Mouse (Mus musculus): ENCODE data around the gene Ccdc88c.

Gene Ccdc88c

GRCm38 (mm10) chr12:100996378-100996898 lies 32.4 kb downstream of the Ccdc88c start:
- no peak for DNase-seq

- no peak for DNase-seq
These were observed 33.1 kb downstream of the Ccdc88c start for GRCm38 (mm10) chr12:100995607-100996377.

- DNase-seq: no peak
These were observed 34.5 kb downstream of the Ccdc88c start for GRCm38 (mm10) chr12:100994140-100995015.

GRCm38 (mm10) chr12:100993146-100993545 lies 35.7 kb downstream of the Ccdc88c start:
- no peak for DNase-seq

- no peak for DNase-seq
These were observed 36.4 kb downstream of the Ccdc88c start for GRCm38 (mm10) chr12:100992505-100992904.

- DNase-seq: no peak
These were observed 37.7 kb downstream of the Ccdc88c start for GRCm38 (mm10) chr12:100991119-100991518.

GRCm38 (mm10) chr12:100990291-100990690 lies 38.6 kb downstream of the Ccdc88c start:
- no peak for DNase-seq

GRCm38 (mm10) chr12:100989780-100990288 lies 39.0 kb downstream of the Ccdc88c start:
- no peak for DNase-seq

GRCm38 (mm10) chr12:100988324-100989130 lies 40.3 kb downstream of the Ccdc88c start:
- no peak for DNase-seq

GRCm38 (mm10) chr12:100986423-100986822 lies 42.4 kb downstream of the Ccdc88c start:
- no peak for DNase-seq

- DNase-seq: no peak
These were observed 43.1 kb downstream of the Ccdc88c start for GRCm38 (mm10) chr12:100985793-100986157.

GRCm38 (mm10) chr12:100985050-100985792 lies 43.6 kb downstream of the Ccdc88c start:
- DNase-seq: no peak

GRCm38 (mm10) chr12:100983565-100983964 lies 45.3 kb downstream of the Ccdc88c start:
- no peak for DNase-seq

- DNase-seq: no peak
These were observed 46.6 kb downstream of the Ccdc88c start for GRCm38 (mm10) chr12:100982217-100982616.

- DNase-seq: no peak
These were observed 48.3 kb downstream of the Ccdc88c start for GRCm38 (mm10) chr12:100980551-100981008.

GRCm38 (mm10) chr12:100979616-100980015 lies 49.2 kb downstream of the Ccdc88c start:
- no peak for DNase-seq

GRCm38 (mm10) chr12:100977958-100978725 lies 50.7 kb downstream of the Ccdc88c start:
- DNase-seq: no peak

GRCm38 (mm10) chr12:100977551-100977950 lies 51.3 kb downstream of the Ccdc88c start:
- no peak for DNase-seq

- DNase-seq: no peak
These were observed 59.0 kb downstream of the Ccdc88c start for GRCm38 (mm10) chr12:100969808-100970207.

GRCm38 (mm10) chr12:100967383-100967782 lies 61.5 kb downstream of the Ccdc88c start:
- no peak for DNase-seq

- DNase-seq: no peak
These were observed 62.6 kb downstream of the Ccdc88c start for GRCm38 (mm10) chr12:100966253-100966652.
